Mouse (Mus musculus) cortical plate, adult 2 months (tissue): ENCODE measurements around the gene Cldn34c1.
"Not testable (repeated sequence)": the region's sequence is repeated elsewhere in the genome, so short reads cannot be mapped to it uniquely, and the experiment has no call there.

Experiments used
- CTCF ChIP-seq: fragments of 200-500 bp; IDR thresholded peaks from 2 replicates; pipeline ENCODE4 v1.5.1; 2011; ENCODE audit warnings: mild to moderate bottlenecking, control low read depth, low read length; ENCODE audit not compliant: insufficient read depth; ENCODE audit errors: extremely low read depth
- POLR2A ChIP-seq: fragments of 200-500 bp; IDR thresholded peaks from 2 replicates; pipeline ENCODE4 v1.6.1; 2011; ENCODE audit warnings: mild to moderate bottlenecking, low read length, control low read depth; ENCODE audit not compliant: insufficient read depth; ENCODE audit errors: extremely low read depth

DNA sequence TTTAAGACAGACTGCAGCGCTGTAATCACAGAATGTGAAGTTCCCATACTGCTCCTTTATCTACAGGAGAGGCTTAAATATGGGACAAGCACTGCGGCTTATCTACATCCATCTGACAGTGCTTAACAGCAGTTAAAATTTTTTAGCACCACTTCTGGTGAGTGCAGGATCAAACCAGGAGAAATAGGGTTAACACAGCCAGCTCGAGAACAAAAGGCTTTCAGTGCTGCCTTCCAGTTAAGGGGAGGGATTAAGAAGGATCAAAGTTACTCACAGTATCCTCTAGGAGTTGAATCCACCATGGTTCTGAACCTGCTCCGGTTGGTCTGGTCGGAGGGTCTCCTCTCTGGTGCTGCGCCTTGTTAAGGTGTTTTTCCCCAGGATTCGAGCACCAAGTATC, 1.4 kb downstream of the Cldn34c1 start:
- TF ChIP-seq POLR2A, CTCF: not testable (repeated sequence)
